Mouse (Mus musculus): ENCODE measurements around the gene Pde5a.

Pde5a gene

DNA sequence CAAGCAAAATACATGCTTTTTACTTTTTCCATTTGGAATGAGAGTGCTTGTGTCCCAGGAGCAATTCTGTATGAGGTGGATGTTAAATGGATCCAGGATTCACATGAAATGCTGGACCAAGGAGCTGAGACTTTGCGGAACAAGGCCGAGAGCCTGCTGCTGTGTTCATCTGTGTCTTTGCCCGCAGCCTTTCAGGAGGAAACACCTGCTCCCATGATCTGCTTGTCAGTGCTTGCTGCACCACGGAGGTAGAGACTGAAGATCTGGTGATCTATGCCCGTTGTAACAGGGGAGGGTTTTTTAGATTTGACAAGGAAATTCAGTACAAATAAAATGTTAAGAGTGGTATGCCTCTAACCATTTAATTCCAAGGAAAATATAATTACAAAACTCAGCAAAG, 39.1 kb downstream of the Pde5a start:
- DNase-seq: no peak

GRCm38 (mm10) chr3:122781417-122781816, 52.7 kb downstream of the Pde5a start:
- DNase-seq: no peak

- DNase-seq: no peak
Observed at GRCm38 (mm10) chr3:122784245-122784644, 55.5 kb downstream of the Pde5a start.

DNA sequence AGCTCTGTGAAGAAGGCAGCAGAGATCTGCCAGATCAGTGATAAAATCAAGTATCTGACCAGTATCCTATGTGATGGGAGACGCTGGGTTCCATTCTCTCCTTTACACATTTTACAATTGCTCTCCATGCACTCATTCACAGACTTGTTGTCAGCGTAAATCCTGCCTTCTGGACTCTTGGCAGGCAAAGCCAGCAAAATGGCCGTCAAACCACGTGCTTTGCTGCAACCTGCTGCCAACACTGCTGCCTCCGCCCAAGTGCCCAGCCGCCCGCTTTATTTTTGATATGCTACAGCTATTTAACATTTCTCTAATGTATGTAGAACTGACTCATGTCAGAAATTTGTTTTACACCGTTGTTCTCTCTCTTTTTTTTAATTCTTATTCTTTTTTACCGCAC, 59.6 kb downstream of the Pde5a start:
- no peak for DNase-seq

DNA sequence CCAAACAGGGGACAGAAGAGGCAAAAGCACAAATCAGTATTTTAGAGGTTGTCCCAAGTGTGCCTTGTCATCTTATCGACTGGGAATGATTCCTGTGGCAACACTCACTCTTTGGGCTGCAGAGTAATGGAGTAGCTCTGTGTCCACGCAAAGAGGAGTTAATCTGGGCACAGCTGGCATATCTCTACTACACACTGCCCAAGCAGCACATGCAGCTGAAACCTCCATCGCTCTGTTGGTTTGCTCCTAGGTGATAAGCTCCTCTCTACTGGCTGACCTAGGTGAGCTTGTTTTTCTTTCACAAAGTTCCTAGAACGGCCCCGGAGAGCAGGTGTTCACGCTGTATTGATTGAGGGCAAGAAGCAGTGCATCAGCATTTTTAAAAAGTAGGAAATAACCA, 60.8 kb downstream of the Pde5a start:
- DNase-seq: no peak

DNA sequence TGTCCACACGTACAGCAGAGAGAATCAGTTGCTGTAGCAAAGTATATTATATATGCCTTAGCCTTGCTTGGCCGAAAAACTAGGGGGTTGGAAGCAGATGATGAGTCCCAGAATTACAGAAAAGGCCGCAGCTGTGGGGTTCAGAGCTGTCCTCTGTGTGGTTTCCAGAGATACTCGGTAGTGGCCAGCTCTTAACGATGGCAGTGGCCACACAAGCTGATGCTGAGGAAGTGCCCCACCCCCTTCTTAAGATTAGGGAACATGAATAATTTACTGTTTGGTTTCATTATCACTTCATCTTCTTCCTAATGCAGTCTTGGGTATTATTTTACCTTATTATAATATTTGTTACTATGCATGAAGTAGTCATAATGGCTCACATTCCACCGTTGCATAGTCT, 71.3 kb downstream of the Pde5a start:
- DNase-seq: no peak

GRCm38 (mm10) chr3:122800553-122801435, 72.0 kb downstream of the Pde5a start:
- no peak for DNase-seq

DNA sequence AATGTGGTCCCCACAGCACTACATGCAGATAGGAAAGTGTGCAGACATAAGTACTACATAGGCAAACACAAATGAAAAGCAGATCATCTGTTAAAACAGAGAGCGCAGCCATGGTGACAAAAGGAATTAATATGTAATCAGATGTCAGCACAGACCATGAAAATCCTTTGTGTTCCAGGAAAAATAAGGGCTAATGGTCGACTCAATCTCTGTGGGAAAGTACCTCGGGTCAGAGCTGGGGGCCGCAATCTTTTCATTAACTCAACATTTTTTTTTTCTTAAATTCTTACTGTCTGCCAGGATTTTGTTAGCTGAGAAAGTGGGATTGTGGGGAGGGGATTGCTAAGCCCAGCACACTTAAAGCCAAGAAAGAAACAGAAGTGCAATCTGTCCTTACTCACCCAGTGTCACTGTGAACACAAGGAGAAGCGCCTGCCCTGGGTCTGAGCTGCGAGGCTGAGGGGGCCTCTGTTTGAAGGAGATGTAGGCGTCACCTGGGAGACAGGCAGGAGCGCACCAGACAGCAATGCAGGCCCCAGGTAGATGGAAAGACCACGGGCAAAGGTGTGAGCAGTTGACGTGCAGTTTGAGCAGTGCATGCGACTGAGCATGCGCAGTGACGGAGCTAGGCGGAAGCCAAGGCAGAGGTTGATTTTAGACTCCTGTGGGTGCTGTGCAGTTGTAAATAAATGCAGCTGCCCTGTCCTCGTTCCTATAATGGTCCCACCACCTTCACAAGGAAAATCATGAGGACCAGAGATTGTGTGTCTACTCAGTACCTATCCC, 72.9 kb downstream of the Pde5a start:
- no peak for DNase-seq

GRCm38 (mm10) chr3:122807313-122807712, 78.6 kb downstream of the Pde5a start:
- DNase-seq: no peak

- no peak for DNase-seq
Observed at GRCm38 (mm10) chr3:122810090-122810863, 81.5 kb downstream of the Pde5a start.

DNA sequence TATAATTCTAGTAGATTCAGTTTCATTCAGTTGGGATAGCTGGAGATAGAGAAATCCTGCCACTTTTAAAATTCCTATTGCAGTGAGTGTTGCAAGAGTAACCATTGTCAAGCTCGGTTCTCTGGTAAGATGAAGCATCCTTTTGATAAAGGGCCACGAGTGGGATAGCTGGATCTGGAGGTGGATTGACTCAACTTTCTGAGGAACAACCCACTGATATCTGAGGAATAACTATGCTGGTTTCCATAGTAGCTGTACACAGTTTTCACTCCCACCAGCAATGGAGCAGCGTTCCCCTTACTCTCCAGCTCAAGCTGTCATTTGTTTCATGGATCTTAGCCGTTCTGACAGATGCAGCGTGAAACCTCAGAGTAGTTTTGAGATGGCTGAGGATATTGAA, 82.2 kb downstream of the Pde5a start:
- no peak for DNase-seq

- no peak for DNase-seq
Observed at GRCm38 (mm10) chr3:122814531-122814930, 85.8 kb downstream of the Pde5a start.

DNA sequence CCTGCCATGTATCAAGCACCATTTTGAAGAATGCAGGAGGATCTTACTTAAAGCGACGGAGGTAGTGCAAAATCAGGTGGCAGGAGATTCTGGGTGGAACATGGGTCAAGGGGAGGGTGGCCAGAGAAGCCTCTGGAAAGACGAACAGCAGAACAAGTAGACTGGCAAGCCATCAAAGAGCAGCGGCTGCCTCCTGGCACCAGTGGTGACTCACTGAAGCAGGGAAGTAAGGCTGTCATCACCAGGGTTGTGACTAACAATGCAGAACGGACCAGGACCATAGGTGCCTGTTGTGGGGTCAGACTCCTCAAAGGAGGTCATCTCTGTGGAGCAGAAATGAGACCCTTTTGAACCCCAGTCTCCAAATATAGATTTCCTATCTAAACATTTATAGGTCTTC, 89.5 kb downstream of the Pde5a start:
- DNase-seq: no peak

DNA sequence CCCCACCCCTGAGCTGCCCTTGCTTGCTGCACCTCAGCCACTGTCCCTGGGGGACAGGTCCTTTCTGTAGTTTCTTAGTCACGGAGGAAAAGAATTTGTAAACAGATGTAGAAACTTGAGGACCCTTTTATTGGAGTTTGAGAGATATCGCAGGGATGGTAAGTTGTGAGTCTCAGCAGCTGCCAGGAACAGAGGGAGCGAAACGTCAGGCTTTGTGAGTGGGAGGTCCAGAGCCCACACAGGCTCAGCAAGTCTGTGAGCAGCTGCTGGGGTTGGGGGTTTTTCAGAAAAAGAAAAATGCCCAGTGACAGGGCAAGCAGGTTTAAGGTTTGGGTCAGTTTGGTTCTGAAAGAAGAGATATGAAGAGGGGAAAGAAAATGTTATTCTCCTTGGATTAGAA, 92.0 kb downstream of the Pde5a start:
- no peak for DNase-seq

- DNase-seq: no peak
Observed at GRCm38 (mm10) chr3:122828270-122829058, 99.7 kb downstream of the Pde5a start.

DNA sequence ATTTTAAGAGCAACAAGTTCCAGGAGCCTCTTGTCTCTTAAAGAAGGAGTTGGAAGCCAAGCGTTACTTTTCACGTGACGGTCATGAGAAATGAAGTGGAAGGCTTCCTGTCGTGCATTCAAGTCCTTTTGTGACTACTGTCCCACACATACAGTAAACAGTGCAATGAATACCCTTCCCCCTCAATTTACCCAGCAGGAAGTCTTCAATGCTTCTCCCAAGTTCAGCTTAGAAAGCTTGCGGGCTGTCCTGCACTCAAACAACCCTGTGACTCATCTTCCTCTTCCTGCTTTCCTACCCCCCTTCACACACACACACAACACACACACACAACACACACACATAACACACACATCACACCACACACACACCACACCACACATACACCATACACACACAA, 105.8 kb downstream of the Pde5a start:
- DNase-seq: no peak

DNA sequence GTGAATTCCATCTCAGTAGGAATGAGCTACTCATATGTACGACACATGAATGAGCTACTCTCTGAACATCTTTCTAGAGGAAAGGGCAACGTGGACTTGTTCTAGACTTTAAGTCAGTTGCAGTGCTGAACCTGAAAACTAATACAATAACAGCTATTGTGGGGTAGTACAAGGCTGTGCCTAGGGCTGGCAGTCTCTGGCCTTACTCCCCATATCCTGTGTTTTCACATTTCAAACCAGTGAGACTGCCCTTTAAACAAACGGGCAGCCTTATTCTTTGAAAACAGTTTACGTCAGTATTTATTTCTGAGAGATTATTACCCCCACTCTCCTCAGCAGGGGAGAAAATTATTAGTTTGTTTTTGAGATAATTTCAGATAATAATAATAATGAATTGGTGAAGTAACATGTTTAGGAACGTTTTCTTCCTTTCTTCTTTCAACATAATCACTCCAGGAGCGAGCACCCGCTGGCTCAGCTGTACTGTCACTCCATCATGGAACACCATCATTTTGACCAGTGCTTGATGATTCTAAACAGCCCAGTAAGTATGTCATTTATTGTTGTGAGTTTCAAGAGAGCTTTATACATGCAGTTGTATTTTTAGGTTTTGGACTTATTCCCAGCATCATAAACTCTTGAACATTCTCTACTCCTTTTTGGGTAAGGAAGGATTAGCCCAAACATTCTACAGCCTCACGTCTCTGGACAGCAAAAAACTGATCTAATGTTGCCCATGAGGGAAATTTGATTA, 106.5 kb downstream of the Pde5a start:
- no peak for DNase-seq

DNA sequence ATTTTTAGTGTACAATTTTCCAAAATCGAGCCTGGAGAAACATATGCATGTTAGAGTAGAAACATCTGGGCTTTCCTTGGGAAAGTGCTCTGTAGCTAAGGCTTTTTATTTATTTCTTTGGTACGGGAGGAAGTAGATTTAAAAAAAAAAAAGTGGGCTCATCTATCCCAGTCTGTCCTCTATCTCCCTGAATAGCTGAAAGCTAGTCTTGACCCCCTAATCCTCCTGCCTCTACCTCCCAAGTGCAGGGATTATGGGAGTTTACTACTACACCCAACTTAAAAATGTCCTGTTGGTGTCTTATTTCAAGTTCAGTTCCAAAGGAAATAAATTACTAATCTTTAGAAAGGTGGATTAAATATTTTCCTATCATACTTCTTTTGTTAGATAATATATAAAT, 108.9 kb downstream of the Pde5a start:
- DNase-seq: no peak

GRCm38 (mm10) chr3:122848410-122849034, 119.8 kb downstream of the Pde5a start:
- DNase-seq: no peak

- no peak for DNase-seq
Observed at GRCm38 (mm10) chr3:122855149-122855548, 126.4 kb downstream of the Pde5a start.

- DNase-seq: no peak
Observed at GRCm38 (mm10) chr3:122859829-122860228, 131.1 kb downstream of the Pde5a start.
